Mouse (Mus musculus) stomach, postnatal 0 days (tissue): ENCODE measurements at regions not wholly inside any gene's neighbourhood (a gene's known extent, or its start where the extent isn't known, plus 50 kb on each side); places are given as distances from the start of the nearest gene placed in this dataset.

ENCODE experiments used
- CTCF ChIP-seq: IDR thresholded peaks from 2 replicates; pipeline ENCODE4 v1.5.1; 2016; ENCODE audit warnings: antibody characterized with exemption, low read depth, mild to moderate bottlenecking, moderate library complexity
- EP300 ChIP-seq: optimal IDR thresholded peaks from 2 replicates; pipeline ENCODE3; 2016; ENCODE audit warnings: antibody characterized with exemption

DNA sequence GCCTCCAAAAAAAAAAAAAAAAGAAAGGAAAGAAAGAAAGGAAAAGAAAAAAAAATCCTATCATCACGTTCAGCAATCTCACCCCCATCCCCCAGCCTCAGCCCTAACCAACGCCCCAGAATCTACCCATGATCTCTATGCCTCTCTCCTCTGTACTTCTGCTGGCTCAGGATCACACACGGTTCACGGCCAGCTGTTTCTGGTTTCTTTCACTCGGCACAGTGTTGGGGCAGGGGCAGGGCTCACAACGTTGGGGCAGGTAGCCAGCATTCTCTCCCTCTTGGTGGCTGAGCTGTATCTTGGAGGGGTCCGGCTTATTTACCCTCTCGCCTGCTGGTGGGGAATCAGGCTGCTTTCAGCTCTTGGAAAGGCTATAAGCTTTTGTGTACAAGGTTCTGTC lies 64.7 kb upstream of the Stx16 start:
- TF ChIP-seq CTCF (peak; percentile 1; the same call in 1 of the 2 replicates), EP300 (no peak)
